Mouse (Mus musculus): ENCODE data around the gene Mcrip2.

DNA sequence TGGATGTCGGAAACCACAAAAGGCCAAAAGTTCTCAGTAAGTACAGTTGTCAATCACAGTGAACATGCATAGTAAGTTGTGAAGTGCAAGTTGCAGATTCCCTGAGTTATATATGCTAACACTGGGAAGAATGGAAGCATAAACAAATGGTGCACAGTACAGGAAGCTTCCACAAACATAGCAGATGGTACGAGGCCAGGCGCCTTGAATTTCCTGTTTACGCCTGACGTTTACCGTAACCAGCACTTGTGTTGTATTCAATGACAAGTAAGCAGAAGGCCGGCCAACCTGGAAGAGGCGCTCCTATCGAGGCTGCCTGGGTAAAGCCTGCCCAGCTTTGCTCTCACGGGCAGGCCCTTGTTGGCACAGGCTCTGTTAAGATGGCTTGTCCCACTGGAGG is 18.9 kb upstream of the Mcrip2 start:
- TF ChIP-seq EP300 (IDR thresholded peaks at IDR 0.05; ENCODE audit: low read depth) (no peak), CTCF (IDR thresholded peaks at IDR 0.05; ENCODE audit: low read depth) (no peak)
